Mouse (Mus musculus) cerebellum, adult 2 months (tissue): ENCODE measurements around the gene Trim75.

ENCODE experiments used
- CTCF ChIP-seq: fragments of 200-500 bp; IDR thresholded peaks from 2 replicates; pipeline ENCODE4 v1.5.1; 2011; ENCODE audit warnings: low read depth, mild to moderate bottlenecking, control low read depth, low read length, moderate library complexity, borderline replicate concordance; ENCODE audit not compliant: insufficient read depth
- POLR2A ChIP-seq: fragments of 200-500 bp; IDR thresholded peaks from 2 replicates; pipeline ENCODE4 v1.6.1; 2011; ENCODE audit warnings: low read length, control low read depth, borderline replicate concordance; ENCODE audit not compliant: insufficient read depth

GRCm38 (mm10) chr8:64948371-64948770, 39.3 kb downstream of the Trim75 start:
- TF ChIP-seq POLR2A, result no peak
- TF ChIP-seq CTCF, result no peak
